Mouse (Mus musculus) CH12.LX (cell line): ENCODE data around the gene Mgrn1. TPM values are rescaled to one million over a fixed set of nuclear protein-coding genes. Genes with fewer than 3 reads are reported as not detected.

Experiments used
- DNase-seq: peaks from one replicate; pipeline ENCODE4 v3.0.0-alpha.2; 2013; ENCODE audit errors: extremely low read depth
- H3K27ac ChIP-seq: 2 replicates; pipeline ENCODE4 v1.5.1; 2012; ENCODE audit warnings: low read depth, mild to moderate bottlenecking, control low read depth, moderate library complexity; ENCODE audit not compliant: insufficient read depth
- H3K27me3 ChIP-seq: replicated peaks from 2 replicates; pipeline ENCODE3; 2012; ENCODE audit warnings: inconsistent platforms
- H3K36me3 ChIP-seq, 2 experiments: replicated peaks in 1 of 2; 2 replicates each; pipeline versions ENCODE3 to v1.6.1; 2012; ENCODE audit warnings: inconsistent platforms in 1 of 2, low read length in 1 of 2, mild to moderate bottlenecking in 1 of 2, mixed read lengths in 1 of 2, moderate library complexity in 1 of 2; ENCODE audit not compliant: control insufficient read depth in 1 of 2, insufficient read depth in 1 of 2
- H3K4me1 ChIP-seq, 2 experiments: 2 replicates each; pipeline ENCODE4 v1.6.1; 2012; ENCODE audit warnings: inconsistent platforms in 1 of 2, moderate library complexity in 1 of 2; ENCODE audit not compliant: insufficient read depth in 2 of 2, control insufficient read depth in 1 of 2
- H3K4me2 ChIP-seq: 2 replicates; pipeline ENCODE4 v1.6.1; 2012; ENCODE audit warnings: low read depth, mild to moderate bottlenecking, control low read depth; ENCODE audit not compliant: poor library complexity, insufficient read depth, severe bottlenecking
- H3K4me3 ChIP-seq, 3 experiments: fragments of 150-350 bp in 1 of 3; sonication (generic) in 1 of 3; replicated peaks in 1 of 3; 2 replicates each; pipeline versions ENCODE3 to v1.5.1; 2011 to 2012; ENCODE audit warnings: low read depth in 2 of 3, low read length in 2 of 3, mild to moderate bottlenecking in 2 of 3, moderate library complexity in 2 of 3, control low read depth in 1 of 3, improper control_type of control experiment in 1 of 3, inconsistent platforms in 1 of 3, mixed read lengths in 1 of 3; ENCODE audit not compliant: poor library complexity in 1 of 3
- H3K79me2 ChIP-seq: replicated peaks from 2 replicates; pipeline ENCODE4 v1.6.1; 2012; ENCODE audit warnings: mild to moderate bottlenecking, moderate library complexity; ENCODE audit not compliant: control insufficient read depth, poor library complexity, insufficient read depth, severe bottlenecking; ENCODE audit errors: extremely low read depth
- H3K9ac ChIP-seq: 2 replicates; pipeline ENCODE4 v1.6.1; 2012; ENCODE audit warnings: low read depth, mild to moderate bottlenecking, control low read depth, moderate library complexity; ENCODE audit not compliant: insufficient read depth
- H3K9me3 ChIP-seq: replicated peaks from 2 replicates; pipeline ENCODE3; 2012; ENCODE audit warnings: low read length, inconsistent platforms, mixed read lengths
- BHLHE40 ChIP-seq: IDR thresholded peaks from 2 replicates; pipeline ENCODE4 v1.6.1; 2011; ENCODE audit warnings: mild to moderate bottlenecking, low read depth, low read length, improper control_type of control experiment
- CHD1 ChIP-seq: IDR thresholded peaks from 2 replicates; pipeline ENCODE4 v1.6.1; 2012; ENCODE audit warnings: low read depth, low read length, improper control_type of control experiment, inconsistent platforms
- CTCF ChIP-seq, 2 experiments: IDR thresholded peaks in 1 of 2; conservative IDR thresholded peaks in 1 of 2; 2 replicates each; pipeline ENCODE4 v1.5.1; 2011 to 2012; ENCODE audit warnings: low read depth in 2 of 2, low read length in 2 of 2, improper control_type of control experiment in 1 of 2, inconsistent platforms in 1 of 2, mild to moderate bottlenecking in 1 of 2, moderate library complexity in 1 of 2
- E2F4 ChIP-seq: IDR thresholded peaks from 2 replicates; pipeline ENCODE4 v1.6.1; 2011; ENCODE audit warnings: low read depth, low read length, improper control_type of control experiment; ENCODE audit not compliant: insufficient replicate concordance
- ELF1 ChIP-seq: IDR thresholded peaks from 2 replicates; pipeline ENCODE4 v1.6.1; 2014; ENCODE audit warnings: low read depth, mild to moderate bottlenecking, inconsistent platforms, low read length, improper control_type of control experiment
- ETS1 ChIP-seq: conservative IDR thresholded peaks from 2 replicates; pipeline ENCODE4 v1.6.1; 2012; ENCODE audit warnings: low read depth, mild to moderate bottlenecking, inconsistent platforms, low read length, improper control_type of control experiment, moderate library complexity
- HCFC1 ChIP-seq: IDR thresholded peaks from 2 replicates; pipeline ENCODE4 v1.6.1; 2012; ENCODE audit warnings: low read depth, mild to moderate bottlenecking, inconsistent platforms, low read length, improper control_type of control experiment
- JUND ChIP-seq: conservative IDR thresholded peaks from 2 replicates; pipeline ENCODE4 v1.6.1; 2011; ENCODE audit warnings: low read depth, low read length, improper control_type of control experiment
- MAX ChIP-seq: IDR thresholded peaks from 2 replicates; pipeline ENCODE4 v1.6.1; 2011; ENCODE audit warnings: low read length, improper control_type of control experiment
- MXI1 ChIP-seq: IDR thresholded peaks from 2 replicates; pipeline ENCODE4 v1.6.1; 2011; ENCODE audit warnings: mild to moderate bottlenecking, low read depth, low read length, improper control_type of control experiment
- MYC ChIP-seq: IDR thresholded peaks from 2 replicates; pipeline ENCODE4 v1.6.1; 2011; ENCODE audit warnings: low read depth, mild to moderate bottlenecking, improper control_type of control experiment, low read length
- PAX5 ChIP-seq: IDR thresholded peaks from 2 replicates; pipeline ENCODE4 v1.6.1; 2012; ENCODE audit warnings: low read length, inconsistent platforms, mixed read lengths
- POLR2A ChIP-seq: IDR thresholded peaks from 2 replicates; pipeline ENCODE4 v1.6.1; 2011; ENCODE audit warnings: low read depth, mild to moderate bottlenecking, improper control_type of control experiment, low read length
- RAD21 ChIP-seq: IDR thresholded peaks from 2 replicates; pipeline ENCODE4 v1.6.1; 2011; ENCODE audit warnings: low read depth, mild to moderate bottlenecking, low read length, improper control_type of control experiment, moderate library complexity
- SIN3A ChIP-seq: IDR thresholded peaks from 2 replicates; pipeline ENCODE4 v1.6.1; 2012; ENCODE audit warnings: low read length, improper control_type of control experiment, inconsistent platforms
- SMC3 ChIP-seq: IDR thresholded peaks from 2 replicates; pipeline ENCODE4 v1.6.1; 2011; ENCODE audit warnings: low read depth, low read length, improper control_type of control experiment
- TCF12 ChIP-seq: IDR thresholded peaks from 2 replicates; pipeline ENCODE4 v1.6.1; 2014; ENCODE audit warnings: low read depth, mild to moderate bottlenecking, inconsistent platforms, low read length, improper control_type of control experiment
- UBTF ChIP-seq: IDR thresholded peaks from 2 replicates; pipeline ENCODE4 v1.6.1; 2012; ENCODE audit warnings: low read depth, mild to moderate bottlenecking, inconsistent platforms, low read length, improper control_type of control experiment, moderate library complexity
- USF1 ChIP-seq: IDR thresholded peaks from 2 replicates; pipeline ENCODE4 v1.6.1; 2014; ENCODE audit warnings: low read depth, mild to moderate bottlenecking, inconsistent platforms, low read length, improper control_type of control experiment
- USF2 ChIP-seq: conservative IDR thresholded peaks from 2 replicates; pipeline ENCODE4 v1.6.1; 2011; ENCODE audit warnings: low read depth, low read length, improper control_type of control experiment
- ZC3H11A ChIP-seq: IDR thresholded peaks from 2 replicates; pipeline ENCODE4 v1.6.1; 2012; ENCODE audit warnings: low read depth, mild to moderate bottlenecking, inconsistent platforms, low read length, improper control_type of control experiment
- ZKSCAN1 ChIP-seq: IDR thresholded peaks from 2 replicates; pipeline ENCODE4 v1.6.1; 2012; ENCODE audit warnings: low read depth, inconsistent platforms, low read length, improper control_type of control experiment, borderline replicate concordance
- ZMIZ1 ChIP-seq: IDR thresholded peaks from 2 replicates; pipeline ENCODE4 v1.6.1; 2012; ENCODE audit warnings: low read depth, mild to moderate bottlenecking, inconsistent platforms, low read length, improper control_type of control experiment
- ZNF384 ChIP-seq: IDR thresholded peaks from 2 replicates; pipeline ENCODE4 v1.6.1; 2012; ENCODE audit warnings: low read depth, low read length, improper control_type of control experiment, inconsistent platforms
- dilution Hi-C: fragments of 300-500 bp; cut with MboI; formaldehyde crosslinking; loops from 2 replicates; pipeline ENCODE4 v1.14.3; 2020; ENCODE audit warnings: low sequenced_read_pairs; ENCODE audit not compliant: extremely low pct_unique_long_range_greater_than_20kb, extremely low pct_ligation_motif_present
- in situ Hi-C: fragments of 300-500 bp; cut with MboI; formaldehyde crosslinking; loops from 3 replicates; pipeline ENCODE4 v1.14.3; 2019; ENCODE audit warnings: low sequenced_read_pairs, low pct_ligation_motif_present, low pct_unique_long_range_greater_than_20kb, mixed read lengths
- polyA plus RNA-seq: library from polyadenylated mRNA; unstranded; fragments of >175 nt; gene quantifications from 2 replicates; pipeline ENCODE4 v1.2.1, GENCODE M21; 2012; ENCODE audit warnings: low read depth; ENCODE audit not compliant: insufficient read length
- total RNA-seq, 2 experiments: library from RNA; depleted of rRNA; stranded (reverse); fragments of 300-350 nt in 1 of 2; fragments of >200 nt in 1 of 2; gene quantifications; 2 replicates each; pipeline ENCODE4 v1.2.3; 2012 to 2014

The Mgrn1 gene
- total and polyA plus RNA-seq, 3 experiments: 11.7 to 16.9 (median 12.9) TPM

DNA sequence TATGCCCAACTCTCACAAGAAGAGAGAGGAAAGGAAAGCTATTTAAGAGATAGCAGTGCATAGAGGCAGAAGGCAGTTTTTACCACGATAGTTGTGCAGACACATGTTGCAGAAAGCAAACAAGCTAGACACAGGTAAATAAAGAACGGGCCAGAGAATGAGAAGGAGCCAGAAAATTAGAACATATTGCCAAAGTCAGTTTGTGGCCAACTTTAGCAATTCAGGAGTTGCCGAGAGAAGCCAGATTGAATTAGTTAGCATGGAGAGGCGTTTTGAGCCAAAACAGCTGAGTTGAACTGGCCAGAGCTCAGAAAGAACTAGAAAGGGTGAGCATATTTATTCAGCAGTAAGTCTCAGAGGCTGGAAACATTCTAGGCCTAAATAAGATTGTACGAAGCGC lies 6.1 kb downstream of the Mgrn1 start:
- no peak overlapping the region for H3K9ac ChIP-seq
- H3K4me2 ChIP-seq: no peak overlapping the region
- peaks cover 2% of the 10 kb centered on the region; the same call in 1 of the 2 replicates for H3K79me2 ChIP-seq
- no peak overlapping the region for H3K27ac ChIP-seq
- no peaks in the 10 kb centered on the region for H3K27me3 ChIP-seq
- TF ChIP-seq SMC3 (no peak), RAD21 (no peak), JUND (no peak), CHD1 (no peak), ZKSCAN1 (no peak), E2F4 (no peak)
- dilution Hi-C loops (no loop called here), in situ Hi-C loops (no loop called here)
- H3K4me3 ChIP-seq: no peak overlapping the region
- DNase-seq: no peak
- peaks cover 5 to 31% of the 10 kb centered on the region in 2 experiments for H3K4me1 ChIP-seq
- H3K9me3 ChIP-seq: no peaks in the 10 kb centered on the region
- H3K36me3 ChIP-seq: peaks cover 0 to 3% of the 10 kb centered on the region in 2 experiments

DNA sequence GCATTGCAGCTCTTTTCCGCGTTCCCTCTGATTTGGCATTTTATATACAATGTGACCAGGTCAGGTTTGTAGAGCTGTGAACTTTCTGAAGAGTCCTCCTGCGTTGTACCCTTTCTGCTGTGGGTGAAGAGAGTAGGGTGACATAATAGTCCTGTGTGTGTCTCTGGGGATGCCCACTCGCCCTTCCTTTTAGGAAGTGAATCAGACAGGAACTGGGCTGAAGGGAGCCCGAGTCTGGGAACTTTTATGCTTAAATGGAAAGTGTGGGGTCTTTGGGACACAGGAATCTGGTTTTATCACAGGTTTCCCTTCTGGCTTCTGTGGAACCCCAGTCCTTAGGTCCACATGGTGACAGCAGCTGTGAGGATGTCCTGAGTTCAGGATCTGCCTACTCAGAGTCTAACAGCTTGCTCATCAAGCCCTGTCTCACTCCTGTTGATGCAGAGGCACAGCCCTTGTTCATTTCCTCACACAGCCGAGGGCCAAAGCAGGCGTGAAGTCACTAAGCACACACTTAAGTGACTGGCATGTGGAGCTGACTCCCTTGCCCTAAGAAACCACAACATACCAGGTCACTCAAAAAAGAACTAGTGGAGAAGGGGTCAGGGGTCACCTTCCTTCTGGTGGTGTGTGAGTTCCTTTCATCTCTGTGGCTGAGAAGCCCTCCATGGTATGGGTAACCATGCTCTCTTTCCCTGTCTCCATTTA lies 8.3 kb downstream of the Mgrn1 start:
- no peaks in the 10 kb centered on the region for H3K9me3 ChIP-seq
- H3K9ac ChIP-seq: no peak overlapping the region
- DNase-seq: no peak
- in situ Hi-C loops (no loop called here), dilution Hi-C loops (no loop called here)
- H3K4me2 ChIP-seq: no peak overlapping the region
- H3K27ac ChIP-seq: no peak overlapping the region
- H3K4me3 ChIP-seq: no peak overlapping the region
- TF ChIP-seq ZMIZ1 (no peak), SIN3A (no peak), MYC (no peak), ZNF384 (no peak), HCFC1 (no peak), JUND (no peak), ZC3H11A (no peak), MXI1 (no peak), UBTF (no peak), ELF1 (no peak), USF2 (no peak), ETS1 (no peak), E2F4 (no peak), USF1 (no peak), PAX5 (no peak), CTCF (conservative IDR thresholded peaks at IDR 0.05 in 1 of 2, IDR thresholded peaks at IDR 0.05 in 1 of 2; ENCODE audit: low read depth in 2 of 2, low read length in 2 of 2) (no peak), POLR2A (no peak), BHLHE40 (no peak), TCF12 (no peak), MAX (no peak)
- H3K79me2 ChIP-seq: peaks cover 2% of the 10 kb centered on the region; the same call in 1 of the 2 replicates
- H3K36me3 ChIP-seq: peaks cover 0 to 4% of the 10 kb centered on the region in 2 experiments
- H3K4me1 ChIP-seq: peaks cover 8 to 33% of the 10 kb centered on the region in 2 experiments
- H3K27me3 ChIP-seq: no peaks in the 10 kb centered on the region
